Mouse (Mus musculus): Measurements from ENCODE around the gene Nepro. TPM values are rescaled to one million over a fixed set of nuclear protein-coding genes. Genes with fewer than 3 reads are reported as not detected.

Nepro gene
- polyA plus RNA-seq, 1 experiment from 2014 or later = 5.8 TPM

- no peak for DNase-seq (ENCODE audit: low spot score)
These were observed 42.3 kb downstream of the Nepro start for GRCm38 (mm10) chr16:44766320-44766892.

- no peak for DNase-seq (ENCODE audit: low spot score)
These were observed 43.4 kb downstream of the Nepro start for GRCm38 (mm10) chr16:44767506-44767905.

GRCm38 (mm10) chr16:44767967-44768366, 43.9 kb downstream of the Nepro start:
- peak; percentile 45 for DNase-seq (ENCODE audit: low spot score)

- DNase-seq (ENCODE audit: low spot score) = no peak
These were observed 48.5 kb downstream of the Nepro start for GRCm38 (mm10) chr16:44772577-44772976.

- DNase-seq (ENCODE audit: low spot score) = no peak
These were observed 49.6 kb downstream of the Nepro start for GRCm38 (mm10) chr16:44773673-44774072.

- DNase-seq (ENCODE audit: low spot score) = no peak
These were observed 50.1 kb downstream of the Nepro start for GRCm38 (mm10) chr16:44774201-44774600.

GRCm38 (mm10) chr16:44778538-44779147, 54.5 kb downstream of the Nepro start:
- DNase-seq (ENCODE audit: low spot score) = peak; percentile 50

- DNase-seq (ENCODE audit: low spot score) = no peak
These were observed 55.4 kb downstream of the Nepro start for GRCm38 (mm10) chr16:44779494-44779893.

GRCm38 (mm10) chr16:44780751-44781150, 56.6 kb downstream of the Nepro start:
- DNase-seq (ENCODE audit: low spot score) = no peak

Other genes starting within 250 kb of the Nepro start
- gene Boc, start 165.4 kb upstream of the Nepro start, polyA plus RNA-seq (2015; fragmentation: Nextera tagmentation; extraction: Ambion mirVana) = 4.4 and 4.5 TPM in 2 replicates
- gene Gtpbp8, start 22.1 kb downstream of the Nepro start, polyA plus RNA-seq (2015; fragmentation: Nextera tagmentation; extraction: Ambion mirVana) = 26.8 and 28.0 TPM in 2 replicates
- 1.8 and 2.7 TPM in 2 replicates for gene Cd200r1, start 41.4 kb downstream of the Nepro start, polyA plus RNA-seq (2015; fragmentation: Nextera tagmentation; extraction: Ambion mirVana)
- gene Cd200r4, start 87.4 kb downstream of the Nepro start, polyA plus RNA-seq (2015; fragmentation: Nextera tagmentation; extraction: Ambion mirVana) = 0.31 and 0.36 TPM in 2 replicates
- 0.12 TPM in 1 of 2 replicates, not detected in the other for gene Cd200r2, start 142.8 kb downstream of the Nepro start, polyA plus RNA-seq (2015; fragmentation: Nextera tagmentation; extraction: Ambion mirVana)
- gene Cd200r3, start 219.4 kb downstream of the Nepro start, polyA plus RNA-seq (2015; fragmentation: Nextera tagmentation; extraction: Ambion mirVana) = 0.26 and 0.27 TPM in 2 replicates

All from thymus, postnatal 0 days (tissue).